Mouse (Mus musculus) heart, postnatal 36 days (tissue): ENCODE data around the gene Pcca. TPM values are rescaled to one million over a fixed set of nuclear protein-coding genes. Genes with fewer than 3 reads are reported as not detected.

Experiments
- DNase-seq, 2 experiments: peaks; one replicate each; pipeline ENCODE4 v3.0.0; 2021 to 2022
- intact Hi-C: fragments of 180-260 bp; cut with DNase I; formaldehyde crosslinking; loops from one replicate; pipeline ENCODE4 v1.15.1; 2025
- total RNA-seq, 2 experiments: library from RNA; stranded (reverse); gene quantifications; 2 replicates each; pipeline ENCODE4 v1.2.3; 2021

Gene Pcca
- total RNA-seq, 2 experiments from 2014 or later = 89.7 to 93.4 TPM

GRCm38 (mm10) chr14:122825464-122825863 lies 291.3 kb downstream of the Pcca start:
- no peak for DNase-seq
- intact Hi-C loops = no loop called here

DNA sequence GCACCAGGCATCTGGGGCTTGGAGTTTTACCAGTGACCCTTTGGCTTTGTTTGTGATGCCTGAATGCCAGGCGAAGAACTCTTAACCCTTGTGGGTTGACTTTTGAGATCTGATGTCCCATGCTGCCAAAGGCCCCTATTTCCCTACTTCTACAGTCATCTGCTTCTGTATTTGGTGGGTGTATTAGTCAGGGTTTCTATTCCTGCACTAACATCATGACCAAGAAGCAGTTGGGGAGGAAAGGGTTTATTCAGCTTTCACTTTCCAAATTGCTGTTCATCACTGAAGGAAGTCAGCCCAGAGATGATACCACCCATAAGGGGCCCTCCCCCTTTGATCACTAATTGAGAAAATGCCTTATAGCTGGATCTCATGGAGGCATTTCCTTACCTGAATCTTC lies 296.3 kb downstream of the Pcca start:
- no peak for DNase-seq
- intact Hi-C loops = no loop called here

- intact Hi-C loops = no loop called here
- no peak for DNase-seq
These were observed 299.5 kb downstream of the Pcca start for GRCm38 (mm10) chr14:122833666-122834065.

GRCm38 (mm10) chr14:122834753-122835152 lies 300.6 kb downstream of the Pcca start:
- intact Hi-C loops = no loop called here
- no peak for DNase-seq

- no peak for DNase-seq
- intact Hi-C loops = no loop called here
These were observed 301.5 kb downstream of the Pcca start for GRCm38 (mm10) chr14:122835487-122836190.

DNA sequence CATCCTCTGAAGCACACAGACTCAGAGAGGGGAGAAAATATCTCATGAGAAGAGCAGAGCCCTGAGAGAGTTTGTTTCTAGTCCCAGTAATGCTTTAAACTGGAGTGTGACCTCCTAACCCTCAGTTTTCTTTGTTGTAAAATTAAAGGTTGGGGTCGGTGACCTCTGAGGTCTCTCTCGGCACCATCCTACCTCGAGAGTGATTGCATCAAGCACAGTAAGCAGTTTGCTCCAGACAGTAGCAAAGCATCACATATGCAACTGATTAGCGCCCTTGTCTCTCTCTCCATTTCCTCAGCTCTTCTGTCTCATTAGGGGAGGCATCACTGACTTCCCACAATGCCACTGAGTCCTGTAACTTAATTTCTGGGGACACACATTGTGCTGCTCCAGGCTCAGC lies 302.1 kb downstream of the Pcca start:
- no peak for DNase-seq
- intact Hi-C loops = no loop called here

DNA sequence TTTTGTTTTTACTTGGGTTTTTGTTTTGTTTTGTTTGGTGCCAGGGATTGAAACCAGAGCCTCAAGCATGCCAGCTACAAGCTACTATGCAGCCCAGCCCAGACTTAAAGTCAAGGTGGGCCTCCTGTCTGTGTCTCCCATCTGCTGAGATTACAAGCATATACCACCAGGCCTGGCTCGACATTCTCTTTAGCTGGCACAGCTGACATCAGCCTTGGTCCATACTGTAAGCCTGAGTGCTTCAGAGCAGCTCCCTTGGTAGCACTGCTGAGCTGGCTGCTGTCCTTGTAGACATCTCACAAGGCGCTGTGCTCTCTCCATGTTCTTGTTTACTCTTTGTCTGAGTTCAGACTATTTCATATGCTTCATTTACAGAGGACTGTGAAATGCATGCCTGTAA lies 302.9 kb downstream of the Pcca start:
- DNase-seq = no peak
- intact Hi-C loops = no loop called here

GRCm38 (mm10) chr14:122852506-122853057 lies 318.5 kb downstream of the Pcca start:
- no peak for DNase-seq
- intact Hi-C loops = no loop called here

GRCm38 (mm10) chr14:122859792-122860191 lies 325.7 kb downstream of the Pcca start:
- no peak for DNase-seq
- intact Hi-C loops = no loop called here

DNA sequence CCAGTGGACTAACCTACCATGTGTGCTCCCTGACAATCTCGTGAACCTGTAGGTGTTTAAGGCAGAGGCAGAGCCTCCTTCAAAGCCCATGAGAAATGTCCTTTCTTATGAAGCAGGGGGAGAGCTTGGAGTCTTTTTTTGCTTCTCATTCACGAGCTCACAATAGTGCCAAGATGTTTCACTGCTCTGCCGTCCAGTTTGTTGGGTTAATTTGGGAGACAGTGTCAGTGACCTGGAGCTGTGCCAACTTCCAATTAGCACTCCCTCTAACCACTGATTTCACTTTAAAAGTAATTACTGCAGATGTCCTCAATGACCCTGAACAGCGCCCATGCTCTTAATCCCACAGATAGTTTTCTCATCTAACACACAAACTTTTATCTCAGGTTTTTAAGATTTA lies 328.5 kb downstream of the Pcca start:
- intact Hi-C loops = no loop called here

DNA sequence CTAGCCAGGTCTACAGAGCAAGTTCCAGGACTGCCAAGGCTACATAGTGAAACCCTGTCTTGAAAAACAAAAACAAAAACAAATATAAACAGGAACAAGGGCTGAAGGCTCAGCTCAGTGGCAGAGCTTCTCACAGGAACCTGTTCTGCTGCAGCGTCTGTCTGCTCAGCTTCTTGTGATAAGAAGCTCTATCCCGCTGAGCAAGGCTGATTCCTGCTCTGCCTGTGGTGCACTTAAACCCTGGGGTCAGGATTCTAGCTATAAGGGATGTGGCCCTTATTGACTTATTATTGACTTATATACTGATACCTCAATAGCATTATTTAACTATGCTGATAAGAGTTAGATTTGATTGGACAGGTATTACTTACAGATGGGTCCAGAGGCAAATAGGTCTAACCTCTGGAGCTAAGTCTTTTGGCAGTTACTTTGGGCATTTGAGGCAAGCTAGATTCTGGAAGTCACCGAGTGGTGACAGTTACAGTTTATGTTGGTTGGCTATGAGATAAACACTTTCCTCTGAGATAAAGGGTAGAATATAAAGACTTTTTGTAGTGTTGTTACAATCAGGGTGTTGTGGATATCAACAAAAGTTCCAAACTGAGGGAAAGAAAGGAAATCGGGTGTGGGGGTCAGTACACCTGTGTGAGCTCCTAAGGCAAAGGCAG lies 331.5 kb downstream of the Pcca start:
- intact Hi-C loops = no loop called here
- DNase-seq = no peak

More for the DNA sequence above, 328.5 kb downstream of the Pcca start:
- DNase-seq = no peak

GRCm38 (mm10) chr14:122867531-122868285 lies 333.6 kb downstream of the Pcca start:
- intact Hi-C loops = no loop called here
- no peak for DNase-seq

DNA sequence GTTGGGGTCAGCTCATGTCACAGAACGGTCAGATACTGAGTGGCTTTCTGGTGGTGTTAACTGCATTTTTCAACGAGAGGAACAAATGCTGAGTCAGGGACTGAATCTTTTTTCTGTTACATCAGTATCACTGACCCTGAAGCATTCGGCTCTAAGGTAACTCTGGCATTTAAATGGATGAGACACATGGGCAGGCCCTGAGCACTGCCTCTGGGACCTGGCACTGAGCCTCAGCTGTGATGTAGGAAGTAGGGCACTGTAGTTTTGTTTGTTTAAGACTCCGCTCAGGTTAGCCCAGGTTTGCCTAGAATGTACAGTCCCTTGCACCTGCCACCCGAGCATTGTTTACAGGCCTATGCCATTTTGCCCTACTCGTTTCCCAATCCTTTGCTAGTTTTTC lies 335.7 kb downstream of the Pcca start:
- no peak for DNase-seq
- intact Hi-C loops = loop anchor here (10.0 kb wide), 1 partner anchor 675 kb away; no protein-coding TSS in a partner anchor

GRCm38 (mm10) chr14:122871841-122872580 lies 337.9 kb downstream of the Pcca start:
- intact Hi-C loops = loop anchor here (10.0 kb wide), 1 partner anchor 677 kb away; no protein-coding TSS in a partner anchor
- no peak for DNase-seq

DNA sequence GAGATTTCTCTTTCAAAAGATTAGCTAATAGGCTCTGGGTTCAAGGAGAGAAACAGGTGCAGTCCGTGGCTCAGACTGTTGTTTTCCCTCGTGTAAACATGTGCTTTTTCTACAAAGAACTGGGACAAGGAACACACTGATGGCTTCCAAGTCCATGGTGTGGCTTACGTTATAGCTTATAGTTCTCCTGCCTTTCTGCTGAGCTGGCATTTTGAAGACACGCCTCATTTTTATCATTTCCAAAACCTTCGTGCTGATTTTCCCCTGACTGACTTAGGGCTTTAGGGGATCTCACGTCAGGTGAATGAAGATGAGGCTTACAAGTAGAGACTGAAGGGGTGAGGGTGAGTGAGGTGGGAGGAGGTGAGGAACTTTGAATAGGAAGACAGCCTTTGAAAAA lies 338.5 kb downstream of the Pcca start:
- intact Hi-C loops = loop anchor here (10.0 kb wide), 1 partner anchor 678 kb away; no protein-coding TSS in a partner anchor

GRCm38 (mm10) chr14:122875056-122875455 lies 340.9 kb downstream of the Pcca start:
- DNase-seq = no peak
- intact Hi-C loops = loop anchor here (5.0 to 10.0 kb wide), 2 partner anchors 383 to 680 kb away; partner anchors contain the start of gene Gm10837

More for the DNA sequence above, 338.5 kb downstream of the Pcca start:
- DNase-seq = no peak

- intact Hi-C loops = loop anchor here (1.0 to 10.0 kb wide), 5 partner anchors 366 to 811 kb away; partner anchors contain the start of gene Gm10837
- DNase-seq = no peak
These were observed 341.5 kb downstream of the Pcca start for GRCm38 (mm10) chr14:122875636-122876035.

- intact Hi-C loops = loop anchor here (1.0 to 10.0 kb wide), 5 partner anchors 367 to 811 kb away; partner anchors contain the start of gene Gm10837
- DNase-seq = peak; percentile 66 to 69
These were observed 342.0 kb downstream of the Pcca start for GRCm38 (mm10) chr14:122876163-122876562.

DNA sequence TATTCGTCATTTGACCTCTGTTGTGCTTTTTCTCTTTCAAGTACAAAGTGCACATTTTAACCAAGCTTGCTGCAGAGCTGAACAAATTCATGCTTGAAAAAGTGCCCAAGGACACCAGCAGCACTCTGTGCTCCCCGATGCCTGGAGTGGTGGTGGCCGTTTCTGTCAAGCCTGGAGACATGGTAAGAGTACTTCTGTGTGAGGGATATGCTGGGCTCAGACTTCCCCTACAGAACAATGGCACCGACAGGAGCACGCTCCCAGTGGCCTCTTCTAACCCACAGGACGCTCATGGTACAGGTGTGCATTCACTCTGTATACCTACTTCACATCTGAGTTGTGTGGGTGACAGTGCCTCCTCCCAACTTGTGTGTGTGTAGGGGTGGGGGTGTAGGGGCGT lies 342.6 kb downstream of the Pcca start:
- no peak for DNase-seq
- intact Hi-C loops = loop anchor here (1.0 to 10.0 kb wide), 5 partner anchors 367 to 812 kb away; partner anchors contain the start of gene Gm10837

GRCm38 (mm10) chr14:122877787-122878186 lies 343.7 kb downstream of the Pcca start:
- no peak for DNase-seq
- intact Hi-C loops = loop anchor here (2.0 to 10.0 kb wide), 3 partner anchors 385 to 813 kb away; partner anchors contain the start of gene Gm10837
